Mouse (Mus musculus): Measurements from ENCODE around the gene Dnajc11. TPM values are rescaled to one million over a fixed set of nuclear protein-coding genes. Genes with fewer than 3 reads are reported as not detected.

Gene Dnajc11
- polyA plus RNA-seq, 1 experiment from 2014 or later: 73.6 TPM

GRCm38 (mm10) chr4:151977748-151978147 lies 44.3 kb downstream of the Dnajc11 start:
- no peak for ATAC-seq
- H3K27ac ChIP-seq (ENCODE audit: low read length): no peak overlapping the region

GRCm38 (mm10) chr4:151980699-151981098 lies 47.2 kb downstream of the Dnajc11 start:
- 76% methylated on average over 8 of the region's 8 CpGs for WGBS
- Histone ChIP-seq H3K27me3 (replicated peaks; ENCODE audit: control insufficient read depth, insufficient read depth, low read length) (no peaks in the 10 kb centered on the region), H3K36me3 (ENCODE audit: control insufficient read depth, insufficient read depth, low read length) (peaks cover 20% of the 10 kb centered on the region)

More at GRCm38 (mm10) chr4:151977748-151978147, 44.3 kb downstream of the Dnajc11 start:
- H3K9ac ChIP-seq (ENCODE audit: low read depth, low read length): no peak overlapping the region
- H3K36me3 ChIP-seq (ENCODE audit: control insufficient read depth, insufficient read depth, low read length): peaks cover 37% of the 10 kb centered on the region
- no peaks in the 10 kb centered on the region for H3K4me1 ChIP-seq (ENCODE audit: control insufficient read depth, insufficient read depth, low read length)
- H3K9me3 ChIP-seq (ENCODE audit: control insufficient read depth, low read length): no peaks in the 10 kb centered on the region; the same call in 1 of the 2 replicates
- no peak overlapping the region for H3K4me3 ChIP-seq (ENCODE audit: low read length)
- no peak overlapping the region for H3K4me2 ChIP-seq (ENCODE audit: low read depth, low read length)
- no peaks in the 10 kb centered on the region for H3K27me3 ChIP-seq (replicated peaks; ENCODE audit: control insufficient read depth, insufficient read depth, low read length)
- WGBS: 36% methylated on average over 10 of the region's 10 CpGs

GRCm38 (mm10) chr4:151981363-151981762 lies 47.9 kb downstream of the Dnajc11 start:
- Histone ChIP-seq H3K27me3 (replicated peaks; ENCODE audit: control insufficient read depth, insufficient read depth, low read length) (no peaks in the 10 kb centered on the region), H3K4me3 (ENCODE audit: low read length) (no peak overlapping the region), H3K4me2 (ENCODE audit: low read depth, low read length) (no peak overlapping the region), H3K4me1 (ENCODE audit: control insufficient read depth, insufficient read depth, low read length) (peaks cover 6% of the 10 kb centered on the region), H3K9ac (ENCODE audit: low read depth, low read length) (no peak overlapping the region), H3K27ac (ENCODE audit: low read length) (no peak overlapping the region), H3K36me3 (ENCODE audit: control insufficient read depth, insufficient read depth, low read length) (peaks cover 19% of the 10 kb centered on the region), H3K9me3 (ENCODE audit: control insufficient read depth, low read length) (no peaks in the 10 kb centered on the region)
- peak; percentile 64 for ATAC-seq
- 9% methylated on average over 5 of the region's 5 CpGs for WGBS

More at GRCm38 (mm10) chr4:151980699-151981098, 47.2 kb downstream of the Dnajc11 start:
- ATAC-seq: no peak
- Histone ChIP-seq H3K9ac (ENCODE audit: low read depth, low read length) (no peak overlapping the region), H3K4me2 (ENCODE audit: low read depth, low read length) (no peak overlapping the region), H3K4me3 (ENCODE audit: low read length) (no peak overlapping the region), H3K9me3 (ENCODE audit: control insufficient read depth, low read length) (no peaks in the 10 kb centered on the region), H3K4me1 (ENCODE audit: control insufficient read depth, insufficient read depth, low read length) (no peaks in the 10 kb centered on the region), H3K27ac (ENCODE audit: low read length) (no peak overlapping the region)

- no peaks in the 10 kb centered on the region for H3K27me3 ChIP-seq (replicated peaks; ENCODE audit: control insufficient read depth, insufficient read depth, low read length)
- no peak overlapping the region for H3K27ac ChIP-seq (ENCODE audit: low read length)
- peaks cover 20% of the 10 kb centered on the region for H3K4me1 ChIP-seq (ENCODE audit: control insufficient read depth, insufficient read depth, low read length)
- H3K9me3 ChIP-seq (ENCODE audit: control insufficient read depth, low read length): no peaks in the 10 kb centered on the region
- no peak overlapping the region for H3K4me3 ChIP-seq (ENCODE audit: low read length)
- peaks cover 12% of the 10 kb centered on the region for H3K36me3 ChIP-seq (ENCODE audit: control insufficient read depth, insufficient read depth, low read length)
- H3K4me2 ChIP-seq (ENCODE audit: low read depth, low read length): no peak overlapping the region
- H3K9ac ChIP-seq (ENCODE audit: low read depth, low read length): 0 out of 2 replicates have a peak overlapping the region, but pooled peaks have one; percentile 37
- ATAC-seq: no peak
- WGBS: 62% methylated on average over 17 of the region's 17 CpGs
Observed at GRCm38 (mm10) chr4:151983043-151983442, 49.6 kb downstream of the Dnajc11 start.

- no peak overlapping the region for H3K4me2 ChIP-seq (ENCODE audit: low read depth, low read length)
- no peak overlapping the region for H3K27ac ChIP-seq (ENCODE audit: low read length)
- H3K27me3 ChIP-seq (replicated peaks; ENCODE audit: control insufficient read depth, insufficient read depth, low read length): no peaks in the 10 kb centered on the region
- H3K36me3 ChIP-seq (ENCODE audit: control insufficient read depth, insufficient read depth, low read length): peaks cover 12% of the 10 kb centered on the region
- peaks cover 20% of the 10 kb centered on the region for H3K4me1 ChIP-seq (ENCODE audit: control insufficient read depth, insufficient read depth, low read length)
- H3K4me3 ChIP-seq (ENCODE audit: low read length): no peak overlapping the region
- H3K9ac ChIP-seq (ENCODE audit: low read depth, low read length): 0 out of 2 replicates have a peak overlapping the region, but pooled peaks have one; percentile 8
- WGBS: 35% methylated on average over 8 of the region's 9 CpGs
- ATAC-seq: no peak
- no peaks in the 10 kb centered on the region for H3K9me3 ChIP-seq (ENCODE audit: control insufficient read depth, low read length)
Observed at GRCm38 (mm10) chr4:151983560-151983959, 50.1 kb downstream of the Dnajc11 start.

GRCm38 (mm10) chr4:151985886-151986285 lies 52.4 kb downstream of the Dnajc11 start:
- Histone ChIP-seq H3K9ac (ENCODE audit: low read depth, low read length) (no peak overlapping the region; the same call in 1 of the 2 replicates), H3K4me2 (ENCODE audit: low read depth, low read length) (0 out of 2 replicates have a peak overlapping the region, but pooled peaks have one; percentile 7), H3K4me1 (ENCODE audit: control insufficient read depth, insufficient read depth, low read length) (peaks cover 25% of the 10 kb centered on the region)

GRCm38 (mm10) chr4:151986650-151987049 lies 53.2 kb downstream of the Dnajc11 start:
- Histone ChIP-seq H3K9me3 (ENCODE audit: control insufficient read depth, low read length) (no peaks in the 10 kb centered on the region), H3K4me2 (ENCODE audit: low read depth, low read length) (peak overlapping the region; percentile 17; the same call in 1 of the 2 replicates), H3K9ac (ENCODE audit: low read depth, low read length) (no peak overlapping the region), H3K4me1 (ENCODE audit: control insufficient read depth, insufficient read depth, low read length) (peaks cover 25% of the 10 kb centered on the region), H3K4me3 (ENCODE audit: low read length) (no peak overlapping the region), H3K36me3 (ENCODE audit: control insufficient read depth, insufficient read depth, low read length) (peaks cover 14% of the 10 kb centered on the region), H3K27me3 (replicated peaks; ENCODE audit: control insufficient read depth, insufficient read depth, low read length) (no peaks in the 10 kb centered on the region), H3K27ac (ENCODE audit: low read length) (no peak overlapping the region)
- ATAC-seq: 0 out of 2 replicates have a peak, but pooled peaks have one; percentile 2
- WGBS: 63% methylated on average over 8 of the region's 8 CpGs

More at GRCm38 (mm10) chr4:151985886-151986285, 52.4 kb downstream of the Dnajc11 start:
- H3K27me3 ChIP-seq (replicated peaks; ENCODE audit: control insufficient read depth, insufficient read depth, low read length): no peaks in the 10 kb centered on the region
- peaks cover 7% of the 10 kb centered on the region; the same call in 1 of the 2 replicates for H3K36me3 ChIP-seq (ENCODE audit: control insufficient read depth, insufficient read depth, low read length)
- no peaks in the 10 kb centered on the region for H3K9me3 ChIP-seq (ENCODE audit: control insufficient read depth, low read length)
- WGBS: 26% methylated on average over 10 of the region's 10 CpGs
- peak; percentile 35; the same call in 1 of the 2 replicates for ATAC-seq
- H3K4me3 ChIP-seq (ENCODE audit: low read length): no peak overlapping the region
- 0 out of 2 replicates have a peak overlapping the region, but pooled peaks have one; percentile 36 for H3K27ac ChIP-seq (ENCODE audit: low read length)

GRCm38 (mm10) chr4:151988014-151988341 lies 54.5 kb downstream of the Dnajc11 start:
- H3K4me1 ChIP-seq (ENCODE audit: control insufficient read depth, insufficient read depth, low read length): peaks cover 25% of the 10 kb centered on the region
- 26% methylated on average over 10 of the region's 10 CpGs for WGBS
- H3K36me3 ChIP-seq (ENCODE audit: control insufficient read depth, insufficient read depth, low read length): peaks cover 14% of the 10 kb centered on the region
- peak overlapping the region; percentile 57 for H3K4me2 ChIP-seq (ENCODE audit: low read depth, low read length)
- H3K4me3 ChIP-seq (ENCODE audit: low read length): peak overlapping the region; percentile 97
- peak overlapping the region; percentile 90 for H3K27ac ChIP-seq (ENCODE audit: low read length)
- no peaks in the 10 kb centered on the region for H3K27me3 ChIP-seq (replicated peaks; ENCODE audit: control insufficient read depth, insufficient read depth, low read length)
- no peak for ATAC-seq
- H3K9me3 ChIP-seq (ENCODE audit: control insufficient read depth, low read length): no peaks in the 10 kb centered on the region
- H3K9ac ChIP-seq (ENCODE audit: low read depth, low read length): peak overlapping the region; percentile 97

- under 1% methylated on average over 54 of the region's 54 CpGs for WGBS
- Histone ChIP-seq H3K36me3 (ENCODE audit: control insufficient read depth, insufficient read depth, low read length) (peaks cover 14% of the 10 kb centered on the region), H3K9me3 (ENCODE audit: control insufficient read depth, low read length) (no peaks in the 10 kb centered on the region), H3K4me1 (ENCODE audit: control insufficient read depth, insufficient read depth, low read length) (peaks cover 30% of the 10 kb centered on the region), H3K4me3 (ENCODE audit: low read length) (peak within 1 kb of the TSS; percentile 97), H3K27me3 (replicated peaks; ENCODE audit: control insufficient read depth, insufficient read depth, low read length) (no peaks in the 10 kb centered on the region), H3K9ac (ENCODE audit: low read depth, low read length) (peak within 1 kb of the TSS; percentile 97), H3K27ac (ENCODE audit: low read length) (peak within 1 kb of the TSS; percentile 90), H3K4me2 (ENCODE audit: low read depth, low read length) (peak within 1 kb of the TSS; percentile 57)
- ATAC-seq: peak; percentile 80
Observed at GRCm38 (mm10) chr4:151988342-151989109, 55.0 kb downstream of the Dnajc11 start, which contains the start of gene Thap3. Thap3 (minus strand) TSS chr4:151988997.
